Mouse (Mus musculus): ENCODE measurements around the gene Ppm1m. TPM values are rescaled to one million over a fixed set of nuclear protein-coding genes. Genes with fewer than 3 reads are reported as not detected.

The Ppm1m gene
- polyA plus RNA-seq (2015; fragmentation: Nextera tagmentation; extraction: Ambion mirVana): 17.2 and 20.5 TPM in 2 replicates

GRCm38 (mm10) chr9:106199535-106200272 lies at the start of gene Ppm1m:
TSS of gene Ppm1m (minus strand) at chr9:106199746.
- ATAC-seq (replicated peaks): no peak
- no peaks in the 10 kb centered on the region for H3K9me3 ChIP-seq
- peak within 1 kb of the TSS; percentile 46 for H3K9ac ChIP-seq
- peaks cover 50% of the 10 kb centered on the region for H3K4me1 ChIP-seq
- 44% methylated on average over 18 of the region's 18 CpGs for WGBS
- H3K4me2 ChIP-seq: peak within 1 kb of the TSS; percentile 75
- peak within 1 kb of the TSS; percentile 54 for H3K4me3 ChIP-seq
- H3K36me3 ChIP-seq (replicated peaks): no peaks in the 10 kb centered on the region
- H3K27ac ChIP-seq: no peak within 1 kb of the TSS
- H3K27me3 ChIP-seq (replicated peaks): 0 out of 2 replicates have a peak, but pooled peaks cover 5% of the 10 kb centered on the region

- ATAC-seq (replicated peaks): no peak
- WGBS: 86% methylated on average over 19 of the region's 19 CpGs
- no peaks in the 10 kb centered on the region for H3K27me3 ChIP-seq (replicated peaks)
- H3K9me3 ChIP-seq: no peaks in the 10 kb centered on the region
- H3K4me2 ChIP-seq: no peak overlapping the region
- no peak overlapping the region for H3K9ac ChIP-seq
- peaks cover 44% of the 10 kb centered on the region for H3K36me3 ChIP-seq (replicated peaks)
- H3K4me1 ChIP-seq: peaks cover 15% of the 10 kb centered on the region
- no peak overlapping the region for H3K4me3 ChIP-seq
- H3K27ac ChIP-seq: no peak overlapping the region
Observed at GRCm38 (mm10) chr9:106242813-106243488, 43.4 kb upstream of the Ppm1m start.

DNA sequence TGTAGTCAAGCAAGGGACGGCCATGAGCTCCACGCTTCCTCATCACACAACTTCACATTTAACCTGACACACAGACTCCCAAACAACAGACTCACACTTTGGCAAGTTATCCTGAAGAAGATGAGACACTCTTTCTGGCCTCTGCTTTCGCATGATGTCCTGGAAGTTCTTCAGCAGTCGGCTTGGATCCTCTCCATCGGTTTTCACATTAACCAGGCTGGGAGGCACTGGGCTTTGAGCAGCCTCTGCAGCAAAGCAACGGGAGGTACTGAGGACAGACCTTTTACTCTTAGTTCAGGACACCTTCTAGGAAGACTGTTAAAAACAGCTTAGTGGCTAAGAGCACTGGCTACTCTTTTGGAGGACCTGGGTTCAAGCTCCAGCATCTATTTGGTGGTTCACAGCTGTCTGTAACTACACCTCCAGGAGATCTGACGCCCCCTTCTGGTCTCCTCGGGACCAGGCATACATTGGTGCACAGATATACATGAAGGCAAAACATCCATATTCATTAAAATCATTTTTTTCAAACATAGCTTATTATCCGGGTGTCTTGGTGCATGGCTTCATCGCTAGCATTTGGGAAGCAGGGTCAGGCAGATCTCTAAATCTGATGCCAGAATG lies 42.1 kb upstream of the Ppm1m start:
- Histone ChIP-seq H3K4me3 (no peak overlapping the region), H3K9ac (no peak overlapping the region), H3K4me1 (peaks cover 7% of the 10 kb centered on the region), H3K27me3 (replicated peaks) (no peaks in the 10 kb centered on the region), H3K4me2 (no peak overlapping the region), H3K36me3 (replicated peaks) (peaks cover 55% of the 10 kb centered on the region), H3K27ac (no peak overlapping the region), H3K9me3 (no peaks in the 10 kb centered on the region)
- no peak for ATAC-seq (replicated peaks)
- WGBS: 93% methylated on average over 10 of the region's 10 CpGs

DNA sequence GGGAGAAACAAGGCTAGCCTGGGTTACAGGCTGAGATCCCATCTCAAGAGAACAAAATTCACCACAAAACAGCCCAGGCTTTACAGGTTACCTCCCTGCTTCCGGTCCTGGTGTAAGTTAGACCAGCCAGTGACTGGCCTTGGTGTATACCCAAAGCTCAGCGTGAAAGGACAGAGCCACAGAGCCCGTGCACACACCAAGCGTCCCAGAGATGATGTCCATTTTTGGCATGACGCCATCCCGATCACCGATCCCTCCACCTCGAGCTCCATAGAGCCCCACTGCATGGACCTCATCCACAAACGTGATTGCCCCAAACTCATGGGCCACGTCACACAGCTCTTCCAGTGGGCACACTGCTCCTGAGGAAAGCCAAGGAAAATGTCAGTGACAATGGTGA lies 38.3 kb upstream of the Ppm1m start:
- ATAC-seq (replicated peaks): no peak
- WGBS: 94% methylated on average over 10 of the region's 10 CpGs
- H3K27ac ChIP-seq: no peak overlapping the region
- H3K36me3 ChIP-seq (replicated peaks): peaks cover 80% of the 10 kb centered on the region
- H3K9ac ChIP-seq: no peak overlapping the region
- H3K9me3 ChIP-seq: no peaks in the 10 kb centered on the region
- no peaks in the 10 kb centered on the region for H3K27me3 ChIP-seq (replicated peaks)
- H3K4me3 ChIP-seq: no peak overlapping the region
- H3K4me1 ChIP-seq: no peaks in the 10 kb centered on the region
- H3K4me2 ChIP-seq: no peak overlapping the region

- Histone ChIP-seq H3K27ac (no peak overlapping the region), H3K27me3 (replicated peaks) (no peaks in the 10 kb centered on the region)
- ATAC-seq (replicated peaks): no peak
Observed at GRCm38 (mm10) chr9:106237401-106237800, 37.9 kb upstream of the Ppm1m start.

DNA sequence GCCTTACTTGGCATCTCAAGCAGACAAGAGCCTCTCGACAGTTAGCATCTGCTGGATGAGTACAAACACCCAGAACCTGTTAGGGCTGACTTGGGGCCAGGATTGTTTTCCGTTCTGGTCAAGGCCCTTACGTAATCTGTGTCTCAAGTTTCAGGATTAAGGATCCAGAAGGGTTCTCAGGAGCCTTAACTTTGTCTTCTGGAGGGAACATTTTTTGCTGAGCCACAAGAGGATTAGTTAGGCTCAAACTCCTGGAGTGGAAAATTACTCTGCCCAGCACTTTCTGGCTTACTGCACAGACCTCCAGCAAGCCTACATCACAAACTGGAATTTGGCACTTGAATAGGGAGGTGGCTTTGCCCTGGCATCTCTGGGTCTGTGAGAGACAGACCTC lies 37.3 kb upstream of the Ppm1m start:
- Histone ChIP-seq H3K27me3 (replicated peaks) (no peaks in the 10 kb centered on the region), H3K4me3 (no peak overlapping the region), H3K9me3 (no peaks in the 10 kb centered on the region), H3K4me2 (no peak overlapping the region), H3K36me3 (replicated peaks) (peaks cover 73% of the 10 kb centered on the region), H3K27ac (no peak overlapping the region), H3K9ac (no peak overlapping the region), H3K4me1 (no peaks in the 10 kb centered on the region)
- 61% methylated on average over 3 of the region's 3 CpGs for WGBS
- ATAC-seq (replicated peaks): no peak

More at GRCm38 (mm10) chr9:106237401-106237800, 37.9 kb upstream of the Ppm1m start:
- H3K9ac ChIP-seq: no peak overlapping the region
- peaks cover 77% of the 10 kb centered on the region for H3K36me3 ChIP-seq (replicated peaks)
- H3K4me3 ChIP-seq: no peak overlapping the region
- 86% methylated on average over 8 of the region's 8 CpGs for WGBS
- H3K9me3 ChIP-seq: no peaks in the 10 kb centered on the region
- no peak overlapping the region for H3K4me2 ChIP-seq
- H3K4me1 ChIP-seq: no peaks in the 10 kb centered on the region

DNA sequence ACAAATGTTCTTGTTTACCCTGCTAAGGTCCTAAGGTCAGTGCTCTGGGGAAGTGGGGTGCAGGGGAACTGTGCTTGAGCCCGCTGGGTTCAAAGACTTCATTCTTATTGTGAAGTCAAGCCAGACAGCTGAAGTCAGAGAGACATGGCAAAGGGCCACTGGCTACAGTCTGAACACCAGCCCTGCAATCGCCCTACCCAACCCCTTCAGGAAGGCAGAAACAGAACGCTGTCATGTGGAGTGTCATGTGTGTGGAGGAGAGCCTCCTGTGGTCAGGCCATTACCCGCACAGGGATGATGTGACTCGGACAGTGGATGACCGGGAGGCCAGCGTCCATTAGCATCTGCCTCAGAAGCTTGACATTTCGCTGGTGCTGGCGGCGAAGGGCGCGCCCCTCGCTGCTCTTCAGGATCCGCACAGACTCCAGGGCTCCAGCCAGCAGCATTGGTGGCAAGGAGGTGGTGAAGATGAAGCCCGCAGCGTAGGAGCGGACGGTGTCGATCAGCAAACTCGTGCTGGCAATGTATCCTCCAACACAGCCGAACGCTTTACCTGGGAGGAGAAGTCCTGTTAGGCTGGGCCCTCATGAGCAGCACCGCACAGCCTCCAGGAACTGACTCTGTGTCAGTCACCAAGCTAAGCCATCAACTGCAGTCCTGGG lies 36.7 kb upstream of the Ppm1m start:
- Histone ChIP-seq H3K27me3 (replicated peaks) (no peaks in the 10 kb centered on the region), H3K4me3 (no peak overlapping the region), H3K27ac (no peak overlapping the region), H3K4me1 (no peaks in the 10 kb centered on the region), H3K9me3 (no peaks in the 10 kb centered on the region), H3K36me3 (replicated peaks) (peaks cover 69% of the 10 kb centered on the region), H3K4me2 (no peak overlapping the region), H3K9ac (no peak overlapping the region)
- ATAC-seq (replicated peaks): no peak
- WGBS: 91% methylated on average over 23 of the region's 23 CpGs

DNA sequence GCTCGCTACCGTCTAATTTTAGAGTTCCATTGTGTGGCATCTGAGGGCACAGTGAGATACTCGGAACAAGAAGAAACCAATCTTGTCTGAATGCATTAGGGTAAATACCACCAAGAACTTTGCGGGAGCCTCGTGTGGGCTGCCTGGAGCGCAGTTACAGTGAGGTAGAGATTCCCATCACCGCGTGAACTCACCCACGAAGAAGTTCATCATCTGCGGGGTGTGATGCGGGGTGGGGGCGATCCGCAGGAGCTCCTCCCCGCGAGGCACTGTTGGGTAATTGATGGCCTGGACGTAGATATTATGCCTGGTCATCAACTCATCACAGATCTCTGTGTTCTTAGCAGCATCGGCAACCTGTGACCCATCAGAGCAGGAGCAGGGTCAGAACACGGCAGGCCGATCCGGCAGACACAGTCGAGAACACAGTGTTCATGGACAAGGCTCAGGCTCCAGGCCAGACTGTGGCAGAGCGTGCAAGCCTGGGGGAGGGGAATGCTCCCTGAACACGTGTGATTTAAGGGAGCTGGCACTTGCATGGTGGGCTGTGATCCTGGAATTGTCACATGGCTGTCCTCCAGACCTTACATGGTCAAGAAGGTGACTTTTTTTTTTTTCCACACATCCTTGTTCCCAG lies 35.8 kb upstream of the Ppm1m start:
- WGBS: 91% methylated on average over 23 of the region's 23 CpGs
- Histone ChIP-seq H3K4me3 (no peak overlapping the region), H3K27me3 (replicated peaks) (no peaks in the 10 kb centered on the region), H3K9ac (no peak overlapping the region), H3K4me2 (no peak overlapping the region), H3K9me3 (no peaks in the 10 kb centered on the region), H3K36me3 (replicated peaks) (peaks cover 61% of the 10 kb centered on the region), H3K4me1 (no peaks in the 10 kb centered on the region), H3K27ac (no peak overlapping the region)
- ATAC-seq (replicated peaks): no peak

DNA sequence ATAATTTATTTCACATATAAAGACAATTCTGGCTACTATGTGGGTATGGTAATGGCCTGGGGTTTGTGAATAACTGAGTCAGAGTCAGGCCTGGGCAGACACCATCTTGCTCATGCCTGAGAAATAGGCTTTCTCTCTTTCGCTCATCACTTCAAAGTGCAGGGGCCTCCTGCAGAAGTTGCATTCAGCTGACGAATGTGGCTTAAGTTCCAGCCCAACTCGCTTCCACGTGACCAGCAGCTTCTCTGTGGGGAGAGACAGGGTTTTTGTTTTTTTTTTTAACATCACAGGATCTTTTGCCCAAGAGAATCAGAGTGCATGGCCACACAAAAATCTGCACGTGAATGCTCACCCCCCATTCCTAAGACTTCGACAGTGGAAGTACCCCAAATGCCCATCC lies 34.4 kb upstream of the Ppm1m start:
- Histone ChIP-seq H3K9ac (no peak overlapping the region), H3K4me3 (no peak overlapping the region), H3K9me3 (no peaks in the 10 kb centered on the region), H3K27me3 (replicated peaks) (no peaks in the 10 kb centered on the region), H3K4me1 (no peaks in the 10 kb centered on the region), H3K4me2 (no peak overlapping the region), H3K36me3 (replicated peaks) (peaks cover 51% of the 10 kb centered on the region), H3K27ac (no peak overlapping the region)
- ATAC-seq (replicated peaks): no peak
- 80% methylated on average over 6 of the region's 6 CpGs for WGBS

DNA sequence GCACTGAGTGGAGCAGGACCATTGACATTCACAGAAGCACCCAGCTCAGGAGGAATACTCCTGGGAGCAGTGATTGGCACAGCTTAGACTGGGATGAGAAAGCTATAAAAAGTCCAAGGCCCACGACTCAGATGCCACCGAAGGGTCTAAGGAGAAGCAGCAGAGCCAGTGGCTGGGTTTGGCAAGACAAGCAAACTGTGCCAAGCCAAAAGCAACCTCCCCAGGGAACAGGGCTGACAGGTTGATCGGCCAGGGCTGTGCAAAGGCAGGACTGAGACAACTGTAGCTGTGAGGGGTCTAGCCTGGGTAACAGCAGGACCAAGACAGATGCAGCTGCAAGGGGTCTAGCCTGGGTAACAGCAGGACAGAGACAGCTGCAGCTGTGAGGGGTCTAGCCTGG lies 33.4 kb upstream of the Ppm1m start:
- H3K4me3 ChIP-seq: no peak overlapping the region
- H3K36me3 ChIP-seq (replicated peaks): peaks cover 41% of the 10 kb centered on the region
- no peaks in the 10 kb centered on the region for H3K9me3 ChIP-seq
- no peak overlapping the region for H3K9ac ChIP-seq
- 94% methylated on average over 3 of the region's 3 CpGs for WGBS
- no peak overlapping the region for H3K27ac ChIP-seq
- no peaks in the 10 kb centered on the region for H3K27me3 ChIP-seq (replicated peaks)
- no peak for ATAC-seq (replicated peaks)
- no peaks in the 10 kb centered on the region for H3K4me1 ChIP-seq
- no peak overlapping the region for H3K4me2 ChIP-seq

DNA sequence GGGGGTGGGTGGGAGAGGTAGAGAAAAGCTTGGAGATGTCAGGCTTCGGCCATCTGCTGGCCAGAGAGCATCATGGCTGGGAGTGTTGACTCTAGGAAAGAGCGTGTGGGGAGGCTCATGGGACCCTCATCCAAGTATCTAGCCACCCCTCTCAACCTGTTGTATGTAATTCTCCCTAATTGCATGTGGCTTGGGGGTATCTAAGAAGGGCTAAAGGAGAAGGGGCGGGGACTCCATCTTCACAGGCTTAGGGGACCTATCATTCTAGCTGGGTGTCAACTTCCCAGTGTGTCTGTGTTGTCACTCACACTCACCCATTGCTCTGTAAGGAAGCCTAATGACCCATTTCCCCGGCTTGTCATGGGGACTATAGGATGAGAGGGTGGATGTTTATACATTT lies 32.3 kb upstream of the Ppm1m start:
- Histone ChIP-seq H3K36me3 (replicated peaks) (peaks cover 31% of the 10 kb centered on the region; the same call in 1 of the 2 replicates), H3K4me1 (no peaks in the 10 kb centered on the region), H3K4me2 (no peak overlapping the region), H3K9me3 (no peaks in the 10 kb centered on the region), H3K4me3 (no peak overlapping the region), H3K27me3 (replicated peaks) (no peaks in the 10 kb centered on the region), H3K9ac (no peak overlapping the region), H3K27ac (no peak overlapping the region)
- WGBS: 82% methylated on average over 4 of the region's 4 CpGs
- ATAC-seq (replicated peaks): no peak

DNA sequence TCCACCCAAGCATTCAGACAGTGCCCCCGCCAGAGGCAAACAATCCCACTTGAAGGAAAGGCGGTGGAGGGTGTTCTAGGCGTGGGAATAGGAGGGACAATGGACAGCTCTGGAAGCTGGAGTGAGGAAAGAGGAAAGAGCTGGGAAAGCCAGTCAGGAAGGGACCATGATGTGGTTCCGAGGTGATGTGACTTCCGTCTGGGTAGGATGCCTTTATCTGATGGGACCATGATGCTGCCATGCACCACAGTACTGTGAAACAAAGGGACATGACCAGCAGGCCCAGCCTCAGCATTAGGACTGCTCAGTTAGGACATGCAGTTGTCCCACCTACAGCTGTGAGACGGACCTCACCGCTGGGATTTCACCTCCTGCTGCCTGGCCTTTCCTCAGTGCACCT lies 31.7 kb upstream of the Ppm1m start:
- ATAC-seq (replicated peaks): no peak
- H3K9ac ChIP-seq: no peak overlapping the region
- no peak overlapping the region for H3K4me2 ChIP-seq
- no peaks in the 10 kb centered on the region for H3K9me3 ChIP-seq
- WGBS: 83% methylated on average over 7 of the region's 7 CpGs
- H3K36me3 ChIP-seq (replicated peaks): peaks cover 25% of the 10 kb centered on the region; the same call in 1 of the 2 replicates
- H3K4me3 ChIP-seq: no peak overlapping the region
- H3K4me1 ChIP-seq: peaks cover 4% of the 10 kb centered on the region; the same call in 1 of the 2 replicates
- no peak overlapping the region for H3K27ac ChIP-seq
- H3K27me3 ChIP-seq (replicated peaks): no peaks in the 10 kb centered on the region

All from midbrain, embryonic 15.5 days (tissue).